Mouse (Mus musculus): ENCODE results near the gene A530016L24Rik. TPM values are rescaled to one million over a fixed set of nuclear protein-coding genes. Genes with fewer than 3 reads are reported as not detected.

The A530016L24Rik gene
- total and polyA plus RNA-seq, 2 experiments from 2014 or later, result 0.10 TPM; not detected in 1

- H3K4me2 ChIP-seq (ENCODE audit: low read depth), result no peak overlapping the region
- 86% methylated on average over 7 of the region's 7 CpGs for WGBS
- no peak overlapping the region for H3K4me3 ChIP-seq (ENCODE audit: low read depth, low read length)
- no peak for TF ChIP-seq CTCF (IDR thresholded peaks at IDR 0.05; ENCODE audit: low read depth)
- peaks cover 22% of the 10 kb centered on the region for H3K4me1 ChIP-seq (ENCODE audit: insufficient read depth)
- H3K9me3 ChIP-seq (ENCODE audit: low read length), result no peaks in the 10 kb centered on the region
- ATAC-seq, result no peak
- no peaks in the 10 kb centered on the region for H3K36me3 ChIP-seq (ENCODE audit: insufficient read depth)
- no peak for DNase-seq
- H3K27me3 ChIP-seq (ENCODE audit: insufficient read depth, low read length), result no peaks in the 10 kb centered on the region
- no peak overlapping the region for H3K9ac ChIP-seq
- H3K27ac ChIP-seq (ENCODE audit: low read depth, low read length), result no peak overlapping the region
These were observed 50.3 kb downstream of the A530016L24Rik start for GRCm38 (mm10) chr12:112539466-112539965.

- Histone ChIP-seq H3K4me3 (ENCODE audit: low read depth, low read length) (no peak overlapping the region), H3K27ac (ENCODE audit: low read depth, low read length) (peak overlapping the region; percentile 72; the same call in 1 of the 2 replicates), H3K36me3 (ENCODE audit: insufficient read depth) (no peaks in the 10 kb centered on the region), H3K4me1 (ENCODE audit: insufficient read depth) (peaks cover 22% of the 10 kb centered on the region), H3K9ac (no peak overlapping the region), H3K27me3 (ENCODE audit: insufficient read depth, low read length) (no peaks in the 10 kb centered on the region), H3K4me2 (ENCODE audit: low read depth) (no peak overlapping the region), H3K9me3 (ENCODE audit: low read length) (no peaks in the 10 kb centered on the region)
- TF ChIP-seq CTCF (IDR thresholded peaks at IDR 0.05; ENCODE audit: low read depth), result no peak
- WGBS, result 60% methylated on average over 12 of the region's 12 CpGs
- ATAC-seq, result no peak
- peak; percentile 59 for DNase-seq
These were observed 51.1 kb downstream of the A530016L24Rik start for GRCm38 (mm10) chr12:112540321-112540720.

- peak; percentile 84 for ATAC-seq
- Histone ChIP-seq H3K9ac (no peak overlapping the region), H3K27ac (ENCODE audit: low read depth, low read length) (peak overlapping the region; percentile 72), H3K4me2 (ENCODE audit: low read depth) (no peak overlapping the region), H3K4me1 (ENCODE audit: insufficient read depth) (peaks cover 22% of the 10 kb centered on the region), H3K36me3 (ENCODE audit: insufficient read depth) (no peaks in the 10 kb centered on the region), H3K27me3 (ENCODE audit: insufficient read depth, low read length) (no peaks in the 10 kb centered on the region), H3K4me3 (ENCODE audit: low read depth, low read length) (no peak overlapping the region), H3K9me3 (ENCODE audit: low read length) (no peaks in the 10 kb centered on the region)
- WGBS, result 8% methylated on average over 8 of the region's 8 CpGs
- peak; percentile 81 for DNase-seq
- TF ChIP-seq CTCF (IDR thresholded peaks at IDR 0.05; ENCODE audit: low read depth), result no peak
These were observed 52.3 kb downstream of the A530016L24Rik start for GRCm38 (mm10) chr12:112541483-112542091.

- Histone ChIP-seq H3K9ac (no peak overlapping the region), H3K4me2 (ENCODE audit: low read depth) (no peak overlapping the region; the same call in 1 of the 2 replicates), H3K4me1 (ENCODE audit: insufficient read depth) (peaks cover 22% of the 10 kb centered on the region), H3K27ac (ENCODE audit: low read depth, low read length) (peak overlapping the region; percentile 72), H3K4me3 (ENCODE audit: low read depth, low read length) (no peak overlapping the region), H3K9me3 (ENCODE audit: low read length) (no peaks in the 10 kb centered on the region), H3K36me3 (ENCODE audit: insufficient read depth) (no peaks in the 10 kb centered on the region), H3K27me3 (ENCODE audit: insufficient read depth, low read length) (no peaks in the 10 kb centered on the region)
- peak; percentile 50 for DNase-seq
- TF ChIP-seq CTCF (IDR thresholded peaks at IDR 0.05; ENCODE audit: low read depth), result no peak
- 29% methylated on average over 13 of the region's 13 CpGs for WGBS
- peak; percentile 46; the same call in 1 of the 2 replicates for ATAC-seq
These were observed 53.1 kb downstream of the A530016L24Rik start for GRCm38 (mm10) chr12:112542257-112542919.

- Histone ChIP-seq H3K4me2 (ENCODE audit: low read depth) (no peak overlapping the region; the same call in 1 of the 2 replicates), H3K9me3 (ENCODE audit: low read length) (no peaks in the 10 kb centered on the region), H3K36me3 (ENCODE audit: insufficient read depth) (no peaks in the 10 kb centered on the region), H3K9ac (no peak overlapping the region), H3K4me1 (ENCODE audit: insufficient read depth) (peaks cover 22% of the 10 kb centered on the region), H3K27ac (ENCODE audit: low read depth, low read length) (peak overlapping the region; percentile 72), H3K27me3 (ENCODE audit: insufficient read depth, low read length) (no peaks in the 10 kb centered on the region), H3K4me3 (ENCODE audit: low read depth, low read length) (no peak overlapping the region)
- peak; percentile 70 for ATAC-seq
- peak; percentile 96 for DNase-seq
- WGBS, result 5% methylated on average over 11 of the region's 11 CpGs
- TF ChIP-seq CTCF (IDR thresholded peaks at IDR 0.05; ENCODE audit: low read depth), result peak; percentile 98
These were observed 53.7 kb downstream of the A530016L24Rik start for GRCm38 (mm10) chr12:112542920-112543300.

GRCm38 (mm10) chr12:112543941-112544340 lies 54.7 kb downstream of the A530016L24Rik start:
- DNase-seq (no peak), ATAC-seq (no peak)
- no peak overlapping the region for H3K9ac ChIP-seq
- H3K27me3 ChIP-seq (ENCODE audit: insufficient read depth, low read length), result no peaks in the 10 kb centered on the region
- no peak overlapping the region for H3K27ac ChIP-seq (ENCODE audit: low read depth, low read length)
- H3K4me2 ChIP-seq (ENCODE audit: low read depth), result no peak overlapping the region
- WGBS, result 68% methylated on average over 9 of the region's 9 CpGs
- TF ChIP-seq CTCF (IDR thresholded peaks at IDR 0.05; ENCODE audit: low read depth), result no peak
- H3K4me1 ChIP-seq (ENCODE audit: insufficient read depth), result peaks cover 22% of the 10 kb centered on the region
- no peaks in the 10 kb centered on the region for H3K9me3 ChIP-seq (ENCODE audit: low read length)
- H3K36me3 ChIP-seq (ENCODE audit: insufficient read depth), result no peaks in the 10 kb centered on the region
- H3K4me3 ChIP-seq (ENCODE audit: low read depth, low read length), result no peak overlapping the region
